Mouse (Mus musculus) cerebellum, adult 2 months (tissue): ENCODE results near the gene Alg9. TPM values are rescaled to one million over a fixed set of nuclear protein-coding genes. Genes with fewer than 3 reads are reported as not detected.

Experiments
- DNase-seq, 2 experiments: peaks; one replicate each; pipeline ENCODE4 v3.0.0; 2021
- H3K27ac ChIP-seq: fragments of 200-500 bp; 2 replicates; pipeline ENCODE4 v1.5.1; 2012; ENCODE audit warnings: low read length, control low read depth, inconsistent platforms; ENCODE audit not compliant: insufficient read depth
- H3K27me3 ChIP-seq: fragments of 200-500 bp; 2 replicates; pipeline ENCODE4 v1.6.1; 2012; ENCODE audit warnings: inconsistent platforms, mild to moderate bottlenecking, low read length, moderate library complexity; ENCODE audit not compliant: control insufficient read depth, insufficient read depth
- H3K4me1 ChIP-seq: fragments of 200-500 bp; 2 replicates; pipeline ENCODE4 v1.6.1; 2011; ENCODE audit warnings: low read length; ENCODE audit not compliant: control insufficient read depth, insufficient read depth
- H3K4me3 ChIP-seq: fragments of 200-500 bp; replicated peaks from 2 replicates; pipeline ENCODE3; 2011; ENCODE audit warnings: mild to moderate bottlenecking, low read depth, low read length, control low read depth; ENCODE audit not compliant: insufficient read depth
- CTCF ChIP-seq: fragments of 200-500 bp; IDR thresholded peaks from 2 replicates; pipeline ENCODE4 v1.5.1; 2011; ENCODE audit warnings: low read depth, mild to moderate bottlenecking, control low read depth, low read length, moderate library complexity, borderline replicate concordance; ENCODE audit not compliant: insufficient read depth
- POLR2A ChIP-seq: fragments of 200-500 bp; IDR thresholded peaks from 2 replicates; pipeline ENCODE4 v1.6.1; 2011; ENCODE audit warnings: low read length, control low read depth, borderline replicate concordance; ENCODE audit not compliant: insufficient read depth
- WGBS: fragments of 180-500 bp; shearing (Covaris S2); methylation state at CpG from one replicate; pipeline ENCODE4 v1.1.7; 2018; 5-methylcytosine and 5-hydroxymethylcytosine counted together
- polyA plus RNA-seq: library from polyadenylated mRNA; depleted of rRNA; stranded (reverse); fragments of >200 nt; gene quantifications from 2 replicates; pipeline ENCODE4 v1.2.3, GENCODE M21; 2012; rRNA removed

Gene Alg9
- 22.5 and 23.7 TPM in 2 replicates for polyA plus RNA-seq

DNA sequence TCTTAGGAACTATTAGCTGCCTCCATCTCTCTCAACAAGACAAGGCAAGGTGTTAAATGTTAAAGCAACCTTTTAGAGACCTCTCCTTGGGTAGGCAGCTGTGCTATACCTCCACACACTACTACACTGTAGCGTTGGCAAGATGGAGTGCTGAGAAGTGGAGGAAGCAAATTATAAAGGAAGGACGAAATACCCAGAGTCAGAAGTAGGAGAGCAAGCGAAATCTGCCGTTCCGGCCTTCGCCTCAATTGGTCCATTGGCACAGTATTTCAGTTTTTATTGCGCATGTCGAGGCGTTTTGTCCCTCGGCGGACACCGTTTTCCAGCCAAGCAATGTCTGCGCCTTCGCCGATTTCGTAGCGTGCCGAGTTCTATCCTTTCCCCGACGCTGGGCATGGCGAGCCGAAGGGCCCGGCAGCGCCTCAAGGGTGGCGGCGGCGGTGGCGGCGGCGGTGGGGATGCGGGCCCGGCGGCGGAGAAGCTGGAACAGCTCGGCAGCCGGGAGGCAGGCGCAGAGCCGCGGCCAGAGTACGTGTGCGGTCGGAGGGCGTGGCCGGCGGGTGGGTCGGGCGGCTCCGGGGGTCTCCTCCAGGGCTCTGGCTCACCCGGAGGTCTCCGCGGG lies at the start of gene Alg9, which contains the start of gene 1110032A03Rik:
Gene Alg9 (plus strand): TSS at position 29 of the 622 bp plus-strand sequence.
Gene 1110032A03Rik (minus strand): TSS at position 530 of the 622 bp plus-strand sequence.
- under 1% methylated on average over 43 of the region's 51 CpGs for WGBS
- TF ChIP-seq CTCF (no peak), POLR2A (peak; percentile 31; the same call in 1 of the 2 replicates)
- peaks cover 8% of the 10 kb centered on the region; the same call in 1 of the 2 replicates for H3K4me1 ChIP-seq

DNA sequence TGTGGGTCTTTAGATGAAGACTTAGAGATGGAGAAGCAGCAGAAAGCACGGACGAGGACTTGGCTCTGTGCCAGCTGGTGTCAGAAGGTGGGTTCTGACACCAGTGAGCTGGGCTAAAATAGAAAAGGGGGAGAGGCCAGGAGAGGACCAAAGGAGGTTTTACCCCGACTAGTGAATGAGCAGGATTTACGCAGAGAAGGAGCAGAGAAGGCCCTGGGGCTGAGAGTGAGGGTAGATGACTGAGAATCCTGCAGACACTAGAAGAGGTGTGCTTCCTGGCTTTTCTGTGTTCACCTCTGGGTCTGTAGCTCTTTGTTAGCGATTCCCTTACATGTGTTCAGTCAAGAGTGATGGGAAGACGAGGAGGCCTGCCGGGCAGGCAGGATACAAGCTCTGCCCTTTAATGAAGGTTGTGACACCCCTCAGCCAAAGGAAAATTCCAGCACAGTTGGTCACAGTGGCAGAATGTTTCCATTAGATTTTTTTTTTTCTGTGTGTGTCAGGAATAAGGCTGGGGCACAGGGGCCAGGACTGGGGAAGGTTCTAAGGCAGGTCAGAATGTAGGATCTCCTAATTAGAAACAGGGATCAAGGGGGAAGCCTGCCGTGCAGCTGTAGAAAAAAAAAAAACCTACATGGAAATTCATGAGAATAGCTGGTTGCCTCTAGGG lies 48.8 kb upstream of the Alg9 start:
- Histone ChIP-seq H3K27ac (peak overlapping the region; percentile 80), H3K4me3 (peak overlapping the region; percentile 72), H3K4me1 (peaks cover 21% of the 10 kb centered on the region), H3K27me3 (no peaks in the 10 kb centered on the region)
- 10% methylated on average over 8 of the region's 8 CpGs for WGBS
- TF ChIP-seq CTCF (no peak), POLR2A (peak; percentile 22; the same call in 1 of the 2 replicates)
- DNase-seq: peak; percentile 69 to 82

More for the DNA sequence above, at the start of gene Alg9, which contains the start of gene 1110032A03Rik:
- Histone ChIP-seq H3K27ac (peak within 1 kb of the TSS; percentile 78), H3K27me3 (no peaks in the 10 kb centered on the region), H3K4me3 (peak within 1 kb of the TSS; percentile 61)
- DNase-seq: peak; percentile 90 to 95

DNA sequence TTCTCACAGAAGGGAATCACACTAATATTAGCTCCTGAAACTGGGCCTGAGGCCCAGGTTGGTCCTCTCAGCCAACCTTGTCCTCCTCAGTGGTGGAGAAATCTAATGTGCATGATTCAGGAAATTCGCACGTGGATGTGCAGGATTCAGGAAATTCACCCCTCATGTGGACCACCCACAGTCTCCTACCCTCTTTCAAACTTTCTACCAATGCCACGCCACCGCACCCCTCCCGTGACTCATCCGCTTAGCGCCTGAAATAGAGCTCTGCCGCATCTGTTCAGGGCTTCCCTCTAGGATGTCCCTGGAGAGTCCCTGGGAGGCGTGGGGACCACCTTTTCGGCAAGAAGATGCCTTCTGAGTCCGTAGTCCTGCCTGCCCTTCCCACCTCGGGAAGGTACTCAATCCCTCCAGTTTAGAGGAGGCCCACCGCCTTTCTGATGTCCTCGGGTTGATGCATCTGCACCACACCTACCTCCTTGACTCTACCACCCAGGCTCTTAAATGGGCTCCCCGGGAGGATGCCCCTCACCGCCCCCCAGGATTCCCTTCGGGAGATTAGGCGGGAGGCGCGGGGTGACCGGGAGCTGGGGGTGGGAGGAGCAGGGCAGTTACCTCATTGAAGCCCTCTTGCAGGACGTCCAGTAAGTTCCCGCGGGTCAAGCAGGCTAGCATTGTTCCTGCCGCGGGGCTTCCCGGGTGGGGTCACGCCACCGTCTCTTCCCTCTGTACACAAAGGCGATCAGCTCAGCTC lies 47.5 kb upstream of the Alg9 start:
- Histone ChIP-seq H3K4me3 (peak overlapping the region; percentile 72), H3K4me1 (peaks cover 11% of the 10 kb centered on the region; the same call in 1 of the 2 replicates), H3K27ac (peak overlapping the region; percentile 80), H3K27me3 (no peaks in the 10 kb centered on the region)
- peak; percentile 71 to 83 for DNase-seq
- WGBS: 5% methylated on average over 30 of the region's 30 CpGs
- TF ChIP-seq POLR2A: no peak
- TF ChIP-seq CTCF: no peak

DNA sequence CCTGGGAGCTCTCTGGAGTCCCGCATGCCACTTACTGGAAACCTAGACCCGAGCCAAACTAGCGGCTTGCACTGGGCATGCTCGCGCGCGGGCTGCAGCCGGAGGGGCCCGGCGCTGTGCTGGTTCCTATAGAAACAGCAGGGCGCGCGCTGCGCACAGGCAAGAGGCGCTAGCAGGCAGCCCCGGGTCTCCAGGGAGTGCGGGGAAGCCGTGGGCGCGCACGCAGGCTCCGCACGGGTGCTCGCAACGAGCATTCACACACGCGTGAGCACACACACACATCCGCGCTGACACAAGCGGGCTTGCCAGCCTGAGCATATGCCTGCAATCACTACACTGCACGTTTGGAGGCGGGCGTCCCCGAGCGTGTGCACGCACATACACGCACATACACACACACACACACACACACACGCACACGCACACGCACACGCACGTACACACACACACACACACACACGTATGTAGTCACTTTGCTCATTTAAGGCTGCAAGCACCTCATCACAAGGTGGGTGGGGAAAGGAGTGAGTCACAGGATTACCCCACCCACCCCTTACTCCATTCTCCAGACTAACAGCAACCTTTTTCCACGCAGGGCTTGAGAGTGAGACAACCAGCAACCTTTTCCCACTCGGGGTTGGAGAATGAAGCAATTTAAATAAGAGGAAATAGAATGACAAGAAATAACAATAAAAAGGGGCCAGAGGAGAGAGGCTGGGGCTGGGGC lies 46.7 kb upstream of the Alg9 start:
- Histone ChIP-seq H3K4me1 (peaks cover 7% of the 10 kb centered on the region; the same call in 1 of the 2 replicates), H3K27me3 (no peaks in the 10 kb centered on the region), H3K4me3 (peak overlapping the region; percentile 72), H3K27ac (peak overlapping the region; percentile 80)
- WGBS: under 1% methylated on average over 45 of the region's 45 CpGs
- TF ChIP-seq POLR2A (peak; percentile 71), CTCF (no peak)
- DNase-seq: peak; percentile 86 to 87

DNA sequence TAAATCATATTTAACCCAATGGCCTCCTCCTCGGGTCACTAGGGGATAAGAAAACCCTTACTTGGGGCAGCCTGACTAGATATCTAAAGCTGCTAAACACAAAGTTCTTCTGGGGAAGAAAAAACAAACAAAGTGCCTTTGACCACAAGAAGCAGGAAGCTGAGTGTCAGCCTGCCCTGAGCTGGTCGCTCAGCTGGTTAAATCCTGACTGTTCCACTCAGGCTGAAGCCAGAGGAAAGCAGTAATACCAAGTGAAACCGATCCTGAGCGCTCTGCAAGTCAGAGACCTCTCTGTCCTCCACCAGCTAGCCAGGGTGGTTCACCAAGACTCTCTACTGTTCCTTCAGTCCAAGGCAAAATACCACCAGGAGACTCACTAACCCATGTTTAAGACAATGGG lies 45.2 kb upstream of the Alg9 start:
- no peak for DNase-seq
- Histone ChIP-seq H3K27ac (no peak overlapping the region), H3K4me3 (no peak overlapping the region), H3K27me3 (no peaks in the 10 kb centered on the region), H3K4me1 (no peaks in the 10 kb centered on the region; the same call in 1 of the 2 replicates)
- 87% methylated on average over 4 of the region's 4 CpGs for WGBS
- TF ChIP-seq POLR2A: no peak
- no peak for TF ChIP-seq CTCF

DNA sequence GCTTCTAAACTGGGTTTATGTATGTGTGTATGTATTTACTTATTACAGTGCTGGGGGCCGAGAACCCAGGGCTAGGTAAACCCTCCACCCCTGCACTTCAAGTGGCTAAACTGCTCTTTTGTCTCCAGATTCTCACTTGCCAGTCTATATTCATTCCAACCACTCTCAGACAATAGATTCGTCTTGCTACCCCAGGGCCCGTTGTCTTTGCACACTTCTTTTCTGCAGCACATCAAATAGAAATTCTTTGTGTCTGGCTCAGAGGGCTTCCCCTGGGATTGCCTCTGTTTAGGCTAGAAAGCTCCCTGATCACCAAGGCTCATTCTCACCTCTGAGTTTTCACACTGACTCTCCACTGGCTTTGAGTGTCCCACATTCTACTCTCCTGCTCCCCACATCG lies 42.3 kb upstream of the Alg9 start:
- Histone ChIP-seq H3K27me3 (no peaks in the 10 kb centered on the region), H3K27ac (no peak overlapping the region), H3K4me1 (no peaks in the 10 kb centered on the region), H3K4me3 (no peak overlapping the region)
- TF ChIP-seq POLR2A (no peak), CTCF (no peak)
- DNase-seq: no peak
- 50% methylated on average over 4 of the region's 4 CpGs for WGBS

DNA sequence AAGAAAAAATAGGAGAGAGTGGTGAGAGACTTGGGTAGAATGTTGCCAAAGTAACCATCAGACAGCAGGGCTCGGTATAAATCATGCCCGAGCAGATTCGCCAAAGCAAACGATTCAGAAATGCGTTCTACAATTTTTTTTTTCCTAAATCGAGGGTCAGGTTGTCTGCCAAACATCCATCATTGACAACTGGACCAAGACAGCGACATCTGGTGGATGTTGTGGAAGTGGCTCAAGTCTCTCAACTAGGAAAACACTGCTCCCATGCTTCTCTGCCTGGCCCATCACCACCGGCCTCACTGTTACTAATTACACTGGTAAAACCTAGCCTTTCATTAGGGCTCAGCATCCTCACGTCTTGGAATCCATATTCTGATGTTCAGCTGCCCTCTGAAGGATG lies 39.8 kb upstream of the Alg9 start:
- Histone ChIP-seq H3K27ac (no peak overlapping the region), H3K4me3 (peak overlapping the region; percentile 51), H3K27me3 (no peaks in the 10 kb centered on the region), H3K4me1 (no peaks in the 10 kb centered on the region)
- WGBS: 1% methylated on average over 9 of the region's 9 CpGs
- DNase-seq: peak; percentile 74 to 77
- peak; percentile 78 for TF ChIP-seq CTCF
- no peak for TF ChIP-seq POLR2A
